Mouse (Mus musculus): ENCODE measurements at regions not wholly inside any gene's neighbourhood (a gene's known extent, or its start where the extent isn't known, plus 50 kb on each side); places are given as distances from the start of the nearest gene placed in this dataset.

GRCm38 (mm10) chr6:50807187-50808012, 153.2 kb upstream of the Npvf start:
- TF ChIP-seq CTCF (IDR thresholded peaks at IDR 0.05; ENCODE audit: control insufficient read depth, insufficient read depth, low read length) (no peak), POLR2A (IDR thresholded peaks at IDR 0.05; ENCODE audit: borderline replicate concordance, control insufficient read depth, low read depth, low read length) (no peak)

All from bone marrow, adult 2 months (tissue).